Comparison of ENCODE assay signal across 18 mouse cellular contexts in genomic region chr2:84473941-84474530, GRCm38 (mm10). TPM values are rescaled to one million over a fixed set of nuclear protein-coding genes. Genes with fewer than 3 reads are reported as not detected.
DNase-seq lines count a peak whose midpoint lies in the region; ATAC-seq and TF ChIP-seq lines count a peak whose summit lies in the region.
"Had no signal": no experiment of that assay in that cellular context is flagged by ENCODE, and none has a peak within 500 bp of the region (broad histone marks: within the 10 kb centered on the region; RNA-seq: fewer than 3 reads in every experiment).

No protein-coding gene starts in this region.

- 47% methylated on average over 14 of the region's 14 CpGs for WGBS in heart, embryonic 10.5 days
- WGBS in liver, embryonic 12.5 days (ENCODE audit: insufficient replicate concordance), result 68% methylated on average over 14 of the region's 14 CpGs
- 48% methylated on average over 14 of the region's 14 CpGs for WGBS in heart, embryonic 16.5 days

- H3K4me1 ChIP-seq in heart, embryonic 10.5 days, result peaks cover 38% of the 10 kb centered on the region
- H3K4me1 ChIP-seq in liver, embryonic 12.5 days, result peaks cover 32% of the 10 kb centered on the region
- H3K4me1 ChIP-seq in ES-E14 (ENCODE audit: control insufficient read depth in 2 of 2, insufficient read depth in 2 of 2, low read length in 2 of 2, poor library complexity in 1 of 2), result peaks cover 7 to 13% of the 10 kb centered on the region in 2 experiments; a peak in 3 of 4 replicates
- H3K4me1 ChIP-seq in heart, embryonic 16.5 days (ENCODE audit: control insufficient read depth, insufficient read depth, low read length), result peaks cover 27% of the 10 kb centered on the region

- H3K4me2 ChIP-seq in liver, embryonic 12.5 days, result no peak overlapping the region
- H3K4me2 ChIP-seq in heart, embryonic 16.5 days (ENCODE audit: low read depth, low read length), result peak overlapping the region; percentile 71
- H3K4me2 ChIP-seq: hindbrain, embryonic 12.5 days; limb, embryonic 13.5 days had no signal

- H3K36me3 ChIP-seq in heart, embryonic 10.5 days, result peaks cover 28% of the 10 kb centered on the region
- peaks cover 7% of the 10 kb centered on the region for H3K36me3 ChIP-seq in liver, embryonic 12.5 days
- no peaks in the 10 kb centered on the region; the same call in 1 of the 2 replicates for H3K36me3 ChIP-seq in ES-E14 (ENCODE audit: control insufficient read depth, insufficient read depth, low read length, poor library complexity, severe bottlenecking)
- peaks cover 7% of the 10 kb centered on the region for H3K36me3 ChIP-seq in heart, embryonic 16.5 days (ENCODE audit: control insufficient read depth, insufficient read depth)
- H3K36me3 ChIP-seq: hindbrain, embryonic 12.5 days; limb, embryonic 13.5 days had no signal

- no peak for ATAC-seq in liver, embryonic 12.5 days
- ATAC-seq in heart, embryonic 16.5 days (replicated peaks; ENCODE audit: extremely low read depth, insufficient read depth, low FRiP score), result no peak

- intact Hi-C loops in heart, postnatal 14 days (cut with DNase I), result no loop called here

- no peaks in the 10 kb centered on the region for H3K27me3 ChIP-seq in heart, embryonic 10.5 days (ENCODE audit: insufficient read depth, poor library complexity, severe bottlenecking)
- no peaks in the 10 kb centered on the region for H3K27me3 ChIP-seq in liver, embryonic 12.5 days (replicated peaks)
- no peaks in the 10 kb centered on the region for H3K27me3 ChIP-seq in heart, embryonic 16.5 days (ENCODE audit: control insufficient read depth, insufficient read depth, low read length)
- H3K27me3 ChIP-seq: hindbrain, embryonic 12.5 days; limb, embryonic 13.5 days had no signal

- H3K9me3 ChIP-seq in heart, embryonic 10.5 days, result no peaks in the 10 kb centered on the region
- H3K9me3 ChIP-seq in liver, embryonic 12.5 days (replicated peaks), result no peaks in the 10 kb centered on the region
- H3K9me3 ChIP-seq in ES-E14 (ENCODE audit: control insufficient read depth, insufficient read depth, low read depth, low read length), result no peaks in the 10 kb centered on the region
- peaks cover 3% of the 10 kb centered on the region; the same call in 1 of the 2 replicates for H3K9me3 ChIP-seq in heart, embryonic 16.5 days (replicated peaks; ENCODE audit: control insufficient read depth, low read length)
- H3K9me3 ChIP-seq: G1E had no signal

- H3K4me3 ChIP-seq in heart, embryonic 10.5 days, result peak overlapping the region; percentile 56; the same call in 1 of the 2 replicates
- H3K4me3 ChIP-seq in liver, embryonic 12.5 days, result no peak overlapping the region
- peak overlapping the region; percentile 9 to 43; a peak in 3 of 4 replicates for H3K4me3 ChIP-seq in ES-E14 (ENCODE audit: insufficient read depth in 1 of 2, low read depth in 1 of 2, low read length in 2 of 2, poor library complexity in 1 of 2, severe bottlenecking in 1 of 2)
- no peak overlapping the region for H3K4me3 ChIP-seq in heart, embryonic 16.5 days (ENCODE audit: low read length)
- H3K4me3 ChIP-seq: hindbrain, embryonic 12.5 days; limb, embryonic 13.5 days had no signal

- H3K27ac ChIP-seq in heart, embryonic 10.5 days, result peak overlapping the region; percentile 89
- 0 out of 2 replicates have a peak overlapping the region, but pooled peaks have one; percentile 6 for H3K27ac ChIP-seq in liver, embryonic 12.5 days
- peak overlapping the region; percentile 76; the same call in 1 of the 2 replicates for H3K27ac ChIP-seq in ES-E14 (ENCODE audit: insufficient read depth, low read depth, low read length, poor library complexity, severe bottlenecking)
- peak overlapping the region; percentile 95 for H3K27ac ChIP-seq in heart, embryonic 16.5 days (ENCODE audit: low read length)
- H3K27ac ChIP-seq: hindbrain, embryonic 12.5 days had no signal

- in situ Hi-C loops in ES-E14 (cut with MboI; ENCODE audit: low sequenced_read_pairs in 2 of 2, unreplicated experiment in 2 of 2), result no loop called here

- H3K9ac ChIP-seq in liver, embryonic 12.5 days, result no peak overlapping the region
- H3K9ac ChIP-seq in ES-E14 (ENCODE audit: insufficient read depth, low read depth, low read length, poor library complexity, severe bottlenecking), result 0 out of 2 replicates have a peak overlapping the region, but pooled peaks have one; percentile 30
- peak overlapping the region; percentile 74 for H3K9ac ChIP-seq in heart, embryonic 16.5 days (ENCODE audit: low read length)
- H3K9ac ChIP-seq: hindbrain, embryonic 12.5 days; limb, embryonic 13.5 days had no signal

- no peak for DNase-seq in heart, embryonic 10.5 days (ENCODE audit: low spot score)
- DNase-seq in heart, postnatal 14 days, result no peak
- DNase-seq in liver (no peak), ES-E14 (ENCODE audit: low read depth, low spot score) (no peak)
- no peak for DNase-seq in adrenal gland, adult 2 months
- DNase-seq in urinary bladder, postnatal 4 days (ENCODE audit: low spot score in 2 of 2), result no peak
- DNase-seq: cerebellum, adult 9-10 months; gastrocnemius, postnatal 25 days; kidney, adult 2 months; kidney, postnatal 4 days; layer of hippocampus, postnatal 36 days; lung, postnatal 10 days; thymus, adult 2 months had no signal

TF ChIP-seq in ES-E14, 5 proteins besides CTCF, POLR2A, EP300 and RAD21:
- TF ChIP-seq ZNF384 (IDR thresholded peaks at IDR 0.05; ENCODE audit: low read depth, low read length), result no peak
- no peak for TF ChIP-seq HCFC1 (IDR thresholded peaks at IDR 0.05; ENCODE audit: borderline replicate concordance, insufficient read depth, low read length)
- no peak; the same call in 1 of the 2 replicates for TF ChIP-seq CHD2 (IDR thresholded peaks at IDR 0.05; ENCODE audit: low read depth, low read length)
- no peak for TF ChIP-seq MAFK (IDR thresholded peaks at IDR 0.05; ENCODE audit: insufficient read depth, low read depth, low read length)
- no peak for TF ChIP-seq ZC3H11A (IDR thresholded peaks at IDR 0.05; ENCODE audit: borderline replicate concordance, low read depth, low read length)

RNA-seq across cellular contexts. Expression of gene Tfpi, which starts 2.5 kb away (rescaled TPM):
- 56.5 and 68.8 TPM in 2 replicates for polyA plus RNA-seq in heart, embryonic 10.5 days (2016; fragmentation: Nextera tagmentation; extraction: Ambion mirVana)
- 10 to 100 TPM; 56.4 to 57.8 TPM for total RNA-seq in heart, postnatal 14 days (2021)
- polyA plus RNA-seq in liver, embryonic 12.5 days (2016; fragmentation: Nextera tagmentation; extraction: Ambion mirVana), result 25.0 and 25.8 TPM in 2 replicates
- total RNA-seq in ES-E14 (2012; rRNA removed), result 80.4 and 110 TPM in 2 replicates
- 71.5 and 82.3 TPM in 2 replicates for polyA plus RNA-seq in heart, embryonic 16.5 days (2015; fragmentation: Nextera tagmentation; extraction: Ambion mirVana)
- total RNA-seq in adrenal gland, adult 2 months (2021), result 10 to 100 TPM; 41.9 to 52.2 TPM
- 1.8 and 2.6 TPM in 2 replicates for polyA plus RNA-seq in adrenal gland, adult 2 months (2012; rRNA removed)

RNA-seq across cellular contexts. Expression of gene Calcrl, which starts 48.8 kb away (rescaled TPM):
- polyA plus RNA-seq in heart, embryonic 10.5 days (2016; fragmentation: Nextera tagmentation; extraction: Ambion mirVana), result 37.7 and 52.7 TPM in 2 replicates
- total RNA-seq in heart, postnatal 14 days (2021), result 10 to 100 TPM; 45.2 to 45.3 TPM
- 22.1 and 24.6 TPM in 2 replicates for polyA plus RNA-seq in liver, embryonic 12.5 days (2016; fragmentation: Nextera tagmentation; extraction: Ambion mirVana)
- 1.0 and 1.2 TPM in 2 replicates for total RNA-seq in ES-E14 (2012; rRNA removed)
- 37.5 and 38.4 TPM in 2 replicates for polyA plus RNA-seq in heart, embryonic 16.5 days (2015; fragmentation: Nextera tagmentation; extraction: Ambion mirVana)
- total RNA-seq in adrenal gland, adult 2 months (2021), result 10 to 100 TPM; 15.2 to 23.8 TPM
- 2.8 and 6.7 TPM in 2 replicates for polyA plus RNA-seq in adrenal gland, adult 2 months (2012; rRNA removed)

Comparison
In these comparisons a context has a peak if more than half of its experiments do, and no peak if none do; other contexts are left out.
1. H3K4me3 ChIP-seq: peak in heart, embryonic 10.5 days (single experiment) and ES-E14 (2 of 2); none in liver, embryonic 12.5 days (single experiment) and heart, embryonic 16.5 days (single experiment).
2. H3K27ac ChIP-seq: peak in every context shown above with its lines; median percentile 95 in heart, embryonic 16.5 days; 89 in heart, embryonic 10.5 days; 76 in ES-E14; 6 in liver, embryonic 12.5 days.